In the genomic region with DNA sequence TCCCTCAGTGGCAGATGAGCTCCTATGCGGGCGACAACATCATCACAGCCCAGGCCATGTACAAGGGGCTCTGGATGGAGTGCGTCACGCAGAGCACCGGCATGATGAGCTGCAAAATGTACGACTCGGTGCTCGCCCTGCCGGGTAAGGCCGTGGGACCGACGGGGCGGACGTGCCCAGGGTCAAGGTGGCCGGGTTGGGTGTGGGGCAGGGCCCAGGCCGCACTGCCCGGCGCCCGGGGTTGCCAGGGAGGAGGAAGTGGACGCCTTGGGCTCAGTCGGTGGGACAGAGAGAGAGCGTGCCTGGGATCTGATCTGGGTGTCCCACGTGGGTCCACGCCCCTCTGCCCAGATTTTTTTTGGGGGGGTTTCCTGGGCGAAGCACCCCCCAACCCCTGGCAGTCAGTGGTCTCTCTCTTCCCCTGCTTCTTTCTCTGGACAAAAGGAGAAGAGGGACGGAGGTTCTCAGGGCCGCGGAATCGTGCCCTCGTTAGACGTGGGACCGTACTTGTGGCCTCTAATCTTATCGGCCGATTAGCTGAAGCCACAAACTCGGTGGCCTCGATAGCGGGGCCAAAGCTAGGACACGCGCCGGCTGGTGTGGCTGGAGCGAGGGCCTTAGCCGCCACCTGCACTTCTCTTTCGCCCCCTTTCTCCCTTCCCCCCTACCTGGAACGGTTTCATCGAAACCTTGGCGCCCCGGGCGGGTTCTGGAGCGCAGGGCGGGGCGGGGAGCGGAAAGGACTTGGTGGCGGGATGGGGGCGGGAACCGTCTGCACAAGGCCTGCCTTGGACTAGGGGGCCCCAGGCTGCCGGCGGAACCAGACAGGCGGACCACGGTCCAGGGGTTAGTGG, we compare ENCODE assay signal across 9 mouse cellular contexts. TPM values are rescaled to one million over a fixed set of nuclear protein-coding genes. Genes with fewer than 3 reads are reported as not detected.
DNase-seq lines count a peak whose midpoint lies in the region; ATAC-seq and TF ChIP-seq lines count a peak whose summit lies in the region.
"Had no signal": no experiment of that assay in that cellular context is flagged by ENCODE, and none has a peak within 500 bp of the region (broad histone marks: within the 10 kb centered on the region; RNA-seq: fewer than 3 reads in every experiment).

No protein-coding gene starts in this region.

- WGBS in hindbrain, embryonic 16.5 days, result 2% methylated on average over 57 of the region's 59 CpGs
- WGBS in liver, embryonic 14.5 days (ENCODE audit: insufficient replicate concordance), result 1% methylated on average over 57 of the region's 59 CpGs
- WGBS in neural tube, embryonic 13.5 days, result 2% methylated on average over 58 of the region's 59 CpGs

- peaks cover 46% of the 10 kb centered on the region for H3K27me3 ChIP-seq in hindbrain, embryonic 16.5 days (replicated peaks; ENCODE audit: control insufficient read depth, insufficient read depth, low read length)
- H3K27me3 ChIP-seq in liver, embryonic 14.5 days (ENCODE audit: control insufficient read depth, insufficient read depth, low read length), result peaks cover 54% of the 10 kb centered on the region
- peaks cover 78% of the 10 kb centered on the region for H3K27me3 ChIP-seq in neural tube, embryonic 13.5 days
- H3K27me3 ChIP-seq: CH12.LX had no signal

- no peaks in the 10 kb centered on the region for H3K4me1 ChIP-seq in embryonic fibroblast, embryonic 13.5 days (ENCODE audit: control insufficient read depth, insufficient read depth, low read length)
- peaks cover 8% of the 10 kb centered on the region for H3K4me1 ChIP-seq in hindbrain, embryonic 16.5 days (ENCODE audit: control insufficient read depth, insufficient read depth, low read depth, low read length)
- peaks cover 6 to 8% of the 10 kb centered on the region in 2 experiments; a peak in 2 of 4 replicates for H3K4me1 ChIP-seq in liver, embryonic 14.5 days (replicated peaks; ENCODE audit: control insufficient read depth in 2 of 2, insufficient read depth in 2 of 2, low read length in 1 of 2)
- H3K4me1 ChIP-seq in neural tube, embryonic 13.5 days (replicated peaks), result peaks cover 17% of the 10 kb centered on the region

- H3K4me2 ChIP-seq in hindbrain, embryonic 16.5 days (ENCODE audit: low read length), result peak overlapping the region; percentile 49
- peak overlapping the region; percentile 56 for H3K4me2 ChIP-seq in liver, embryonic 14.5 days (ENCODE audit: low read depth)
- peak overlapping the region; percentile 48 for H3K4me2 ChIP-seq in neural tube, embryonic 13.5 days

- no peak for TF ChIP-seq EP300 in liver, embryonic 14.5 days (IDR thresholded peaks at IDR 0.05; ENCODE audit: low read depth)

- ATAC-seq in hindbrain, embryonic 16.5 days, result 0 out of 2 replicates have a peak, but pooled peaks have one; percentile 20
- ATAC-seq in liver, embryonic 14.5 days (ENCODE audit: insufficient read depth), result peak; percentile 43; the same call in 1 of the 2 replicates
- peak; percentile 62 for ATAC-seq in neural tube, embryonic 13.5 days (ENCODE audit: low read depth)
- ATAC-seq in cerebellum, adult (ENCODE audit: insufficient number of reproducible peaks, low FRiP score, low TSS enrichment), result no peak

- peaks cover 17% of the 10 kb centered on the region for H3K36me3 ChIP-seq in hindbrain, embryonic 16.5 days (ENCODE audit: control insufficient read depth, insufficient read depth, low read length)
- no peaks in the 10 kb centered on the region; the same call in 1 of the 2 replicates for H3K36me3 ChIP-seq in liver, embryonic 14.5 days (replicated peaks; ENCODE audit: control insufficient read depth, insufficient read depth, low read depth)
- peaks cover 34% of the 10 kb centered on the region for H3K36me3 ChIP-seq in neural tube, embryonic 13.5 days

- peak overlapping the region; percentile 42; the same call in 1 of the 2 replicates for H3K9ac ChIP-seq in hindbrain, embryonic 16.5 days (ENCODE audit: low read depth, low read length)
- no peak overlapping the region for H3K9ac ChIP-seq in liver, embryonic 14.5 days (replicated peaks)
- H3K9ac ChIP-seq in neural tube, embryonic 13.5 days, result peak overlapping the region; percentile 50; the same call in 1 of the 2 replicates

- peak overlapping the region; percentile 71 for H3K4me3 ChIP-seq in gastrocnemius, adult 2 months
- H3K4me3 ChIP-seq in embryonic fibroblast, embryonic 13.5 days (ENCODE audit: insufficient read depth, low read length), result peak overlapping the region; percentile 15; the same call in 1 of the 2 replicates
- H3K4me3 ChIP-seq in hindbrain, embryonic 16.5 days (ENCODE audit: low read length), result peak overlapping the region; percentile 25
- peak overlapping the region; percentile 23 to 35 for H3K4me3 ChIP-seq in liver, embryonic 14.5 days (ENCODE audit: insufficient read depth in 1 of 2, low read depth in 2 of 2, low read length in 2 of 2)
- H3K4me3 ChIP-seq in neural tube, embryonic 13.5 days, result peak overlapping the region; percentile 26

- intact Hi-C loops in gastrocnemius, adult 2 months (cut with DNase I), result no loop called here

- TF ChIP-seq POLR2A in embryonic fibroblast, embryonic 13.5 days (IDR thresholded peaks at IDR 0.05; ENCODE audit: low read depth, low read length), result no peak

- DNase-seq in gastrocnemius, adult 2 months, result peak; percentile 53
- DNase-seq in gastrocnemius, adult 18-20 months (ENCODE audit: low spot score), result no peak
- DNase-seq in liver, embryonic 14.5 days (ENCODE audit: low read depth in 3 of 3, low spot score in 3 of 3), result no peak
- no peak for DNase-seq in cerebellum, adult 11-12 months

- H3K9me3 ChIP-seq in hindbrain, embryonic 16.5 days (ENCODE audit: control insufficient read depth, low read length), result no peaks in the 10 kb centered on the region
- no peaks in the 10 kb centered on the region for H3K9me3 ChIP-seq in liver, embryonic 14.5 days (ENCODE audit: control insufficient read depth, low read length)
- H3K9me3 ChIP-seq in neural tube, embryonic 13.5 days, result no peaks in the 10 kb centered on the region

- no peak overlapping the region for H3K27ac ChIP-seq in gastrocnemius, adult 2 months
- H3K27ac ChIP-seq in embryonic fibroblast, embryonic 13.5 days (ENCODE audit: insufficient read depth, low read length), result no peak overlapping the region
- H3K27ac ChIP-seq in hindbrain, embryonic 16.5 days (ENCODE audit: low read depth, low read length), result no peak overlapping the region
- H3K27ac ChIP-seq in liver, embryonic 14.5 days, result no peak overlapping the region
- no peak overlapping the region for H3K27ac ChIP-seq in neural tube, embryonic 13.5 days (replicated peaks)

- no peak for TF ChIP-seq CTCF in gastrocnemius, adult 2 months (IDR thresholded peaks at IDR 0.05)
- no peak for TF ChIP-seq CTCF in embryonic fibroblast, embryonic 13.5 days (IDR thresholded peaks at IDR 0.05; ENCODE audit: borderline replicate concordance, insufficient read depth, low read length)
- no peak for TF ChIP-seq CTCF in liver, embryonic 14.5 days (IDR thresholded peaks at IDR 0.05; ENCODE audit: low read depth)

RNA-seq across cellular contexts. Expression of gene Cldn7, which starts 1.7 kb away (rescaled TPM):
- total RNA-seq in gastrocnemius, adult 2 months (2021), result not detected
- not detected for total RNA-seq in gastrocnemius, adult 18-20 months (2021)
- not detected in 2 replicates for polyA plus RNA-seq in embryonic fibroblast, embryonic 13.5 days (2011; ENCODE audit: insufficient read length, low read depth, missing spikeins)
- 0.17 and 0.33 TPM in 2 replicates for polyA plus RNA-seq in hindbrain, embryonic 16.5 days (2015; fragmentation: Nextera tagmentation; extraction: Ambion mirVana)
- 2.0 and 4.0 TPM in 2 replicates for polyA plus RNA-seq in liver, embryonic 14.5 days (2012; rRNA removed)
- polyA plus RNA-seq in liver, embryonic 14.5 days (2014; fragmentation: Nextera tagmentation; extraction: Ambion mirVana), result 2.2 TPM in 2 replicates
- 0.33 and 1.7 TPM in 2 replicates for polyA plus RNA-seq in neural tube, embryonic 13.5 days (2015; fragmentation: Nextera tagmentation; extraction: Ambion mirVana)
- total RNA-seq: CH12.LX had no signal

RNA-seq across cellular contexts. Expression of gene Ctdnep1, which starts 14.7 kb away (rescaled TPM):
- total RNA-seq in gastrocnemius, adult 2 months (2021), result 100 to 1,000 TPM; 217 to 261 TPM
- total RNA-seq in gastrocnemius, adult 18-20 months (2021), result 100 to 1,000 TPM; 222 to 237 TPM
- 140 and 171 TPM in 2 replicates for polyA plus RNA-seq in embryonic fibroblast, embryonic 13.5 days (2011; ENCODE audit: insufficient read length, low read depth, missing spikeins)
- polyA plus RNA-seq in hindbrain, embryonic 16.5 days (2015; fragmentation: Nextera tagmentation; extraction: Ambion mirVana), result 26.9 and 27.4 TPM in 2 replicates
- 23.6 and 32.3 TPM in 2 replicates for polyA plus RNA-seq in liver, embryonic 14.5 days (2012; rRNA removed)
- polyA plus RNA-seq in liver, embryonic 14.5 days (2014; fragmentation: Nextera tagmentation; extraction: Ambion mirVana), result 9.7 and 10.7 TPM in 2 replicates
- polyA plus RNA-seq in neural tube, embryonic 13.5 days (2015; fragmentation: Nextera tagmentation; extraction: Ambion mirVana), result 21.5 and 22.5 TPM in 2 replicates

RNA-seq across cellular contexts. Expression of gene Elp5, which starts 16.1 kb away (rescaled TPM):
- 10 to 100 TPM; 33.0 to 45.2 TPM for total RNA-seq in gastrocnemius, adult 2 months (2021)
- 10 to 100 TPM; 35.1 to 35.3 TPM for total RNA-seq in gastrocnemius, adult 18-20 months (2021)
- polyA plus RNA-seq in embryonic fibroblast, embryonic 13.5 days (2011; ENCODE audit: insufficient read length, low read depth, missing spikeins), result 68.8 and 86.1 TPM in 2 replicates
- 168 and 188 TPM in 2 replicates for polyA plus RNA-seq in hindbrain, embryonic 16.5 days (2015; fragmentation: Nextera tagmentation; extraction: Ambion mirVana)
- polyA plus RNA-seq in liver, embryonic 14.5 days (2012; rRNA removed), result 44.0 and 46.1 TPM in 2 replicates
- polyA plus RNA-seq in liver, embryonic 14.5 days (2014; fragmentation: Nextera tagmentation; extraction: Ambion mirVana), result 70.2 and 74.0 TPM in 2 replicates
- 160 and 162 TPM in 2 replicates for polyA plus RNA-seq in neural tube, embryonic 13.5 days (2015; fragmentation: Nextera tagmentation; extraction: Ambion mirVana)

RNA-seq across cellular contexts. Expression of gene Slc2a4, which starts 18.2 kb away (rescaled TPM):
- total RNA-seq in gastrocnemius, adult 2 months (2021), result 100 to 1,000 TPM; 494 to 503 TPM
- 100 to 1,000 TPM; 424 to 439 TPM for total RNA-seq in gastrocnemius, adult 18-20 months (2021)
- polyA plus RNA-seq in embryonic fibroblast, embryonic 13.5 days (2011; ENCODE audit: insufficient read length, low read depth, missing spikeins), result 2.3 and 2.7 TPM in 2 replicates
- 4.7 and 5.8 TPM in 2 replicates for polyA plus RNA-seq in hindbrain, embryonic 16.5 days (2015; fragmentation: Nextera tagmentation; extraction: Ambion mirVana)
- 17.0 and 17.4 TPM in 2 replicates for polyA plus RNA-seq in liver, embryonic 14.5 days (2012; rRNA removed)
- polyA plus RNA-seq in liver, embryonic 14.5 days (2014; fragmentation: Nextera tagmentation; extraction: Ambion mirVana), result 12.6 and 14.0 TPM in 2 replicates
- polyA plus RNA-seq in neural tube, embryonic 13.5 days (2015; fragmentation: Nextera tagmentation; extraction: Ambion mirVana), result 3.6 and 6.4 TPM in 2 replicates

RNA-seq across cellular contexts. Expression of gene Gabarap, which starts 24.7 kb away (rescaled TPM):
- 100 to 1,000 TPM; 194 to 232 TPM for total RNA-seq in gastrocnemius, adult 2 months (2021)
- 100 to 1,000 TPM; 211 to 222 TPM for total RNA-seq in gastrocnemius, adult 18-20 months (2021)
- polyA plus RNA-seq in embryonic fibroblast, embryonic 13.5 days (2011; ENCODE audit: insufficient read length, low read depth, missing spikeins), result 639 and 646 TPM in 2 replicates
- polyA plus RNA-seq in hindbrain, embryonic 16.5 days (2015; fragmentation: Nextera tagmentation; extraction: Ambion mirVana), result 576 and 581 TPM in 2 replicates
- polyA plus RNA-seq in liver, embryonic 14.5 days (2012; rRNA removed), result 134 and 140 TPM in 2 replicates
- 296 and 300 TPM in 2 replicates for polyA plus RNA-seq in liver, embryonic 14.5 days (2014; fragmentation: Nextera tagmentation; extraction: Ambion mirVana)
- polyA plus RNA-seq in neural tube, embryonic 13.5 days (2015; fragmentation: Nextera tagmentation; extraction: Ambion mirVana), result 679 and 746 TPM in 2 replicates

Comparison
In these comparisons a context has a peak if more than half of its experiments do, and no peak if none do; other contexts are left out.
1. H3K4me3 ChIP-seq: peak in every context shown above with its lines; median percentile 71 in gastrocnemius, adult 2 months; 29 in liver, embryonic 14.5 days; 26 in neural tube, embryonic 13.5 days; 25 in hindbrain, embryonic 16.5 days; 15 in embryonic fibroblast, embryonic 13.5 days.